9 mouse cellular contexts compared by ENCODE assay signal in genomic region chr8:87199461-87200131, GRCm38 (mm10).
A peak's percentile ranks its signal among the peaks of the same experiment; 100 is the strongest.
DNase-seq lines count a peak whose midpoint lies in the region; ATAC-seq lines count a peak whose summit lies in the region.
"Had no signal": no experiment of that assay in that cellular context is flagged by ENCODE, and none has a peak within 500 bp of the region (broad histone marks: within the 10 kb centered on the region; RNA-seq: fewer than 3 reads in every experiment).

No protein-coding gene starts in this region.

- H3K9me3 ChIP-seq in heart, embryonic 14.5 days (ENCODE audit: control insufficient read depth, low read length) = no peaks in the 10 kb centered on the region
- H3K9me3 ChIP-seq in midbrain, embryonic 12.5 days = no peaks in the 10 kb centered on the region

- no peaks in the 10 kb centered on the region for H3K27me3 ChIP-seq in heart, embryonic 14.5 days (ENCODE audit: control insufficient read depth, insufficient read depth, low read length)
- H3K27me3 ChIP-seq in midbrain, embryonic 12.5 days = peaks cover 7% of the 10 kb centered on the region; the same call in 1 of the 2 replicates

- H3K4me1 ChIP-seq in heart, embryonic 14.5 days (ENCODE audit: control insufficient read depth in 2 of 2, insufficient read depth in 2 of 2, low read length in 2 of 2) = peaks cover 10 to 15% of the 10 kb centered on the region in 2 experiments
- H3K4me1 ChIP-seq in midbrain, embryonic 12.5 days = peaks cover 26% of the 10 kb centered on the region

- 0 out of 2 replicates have a peak overlapping the region, but pooled peaks have one; percentile 8 for H3K4me2 ChIP-seq in heart, embryonic 14.5 days (ENCODE audit: low read length)
- peak overlapping the region; percentile 36 for H3K4me2 ChIP-seq in midbrain, embryonic 12.5 days (replicated peaks)

- no peak for DNase-seq in heart, postnatal 36 days
- peak; percentile 89 for DNase-seq in embryo, embryonic 10 days (ENCODE audit: low spot score)
- peak; percentile 57 for DNase-seq in forelimb bud, embryonic 11.5 days (ENCODE audit: low read depth, low spot score)
- no peak for DNase-seq in ovary, postnatal 36 days (ENCODE audit: low spot score)
- no peak for DNase-seq in spleen, adult 12 weeks (ENCODE audit: low spot score)
- no peak for DNase-seq in gastrocnemius, postnatal 10 days
- DNase-seq: gastrocnemius, postnatal 14 days had no signal

- no peaks in the 10 kb centered on the region for H3K36me3 ChIP-seq in heart, embryonic 14.5 days (ENCODE audit: control insufficient read depth, insufficient read depth, low read length)
- H3K36me3 ChIP-seq in midbrain, embryonic 12.5 days = no peaks in the 10 kb centered on the region

- intact Hi-C loops in heart, postnatal 36 days (cut with DNase I) = no loop called here

- WGBS in heart, embryonic 14.5 days = 5% methylated on average over 8 of the region's 8 CpGs
- WGBS in midbrain, embryonic 12.5 days = 2% methylated on average over 8 of the region's 8 CpGs

- H3K4me3 ChIP-seq in heart, embryonic 14.5 days (ENCODE audit: control insufficient read depth in 1 of 2, insufficient read depth in 1 of 2, low read depth in 1 of 2, low read length in 2 of 2) = no peak overlapping the region
- no peak overlapping the region for H3K4me3 ChIP-seq in midbrain, embryonic 12.5 days

- H3K9ac ChIP-seq in heart, embryonic 14.5 days (ENCODE audit: low read length) = no peak overlapping the region
- H3K9ac ChIP-seq in midbrain, embryonic 12.5 days (replicated peaks) = 0 out of 2 replicates have a peak overlapping the region, but pooled peaks have one; percentile 39

- ATAC-seq in heart, embryonic 14.5 days (ENCODE audit: insufficient number of reproducible peaks, insufficient read depth, low FRiP score, low read depth) = peak; percentile 38; the same call in 1 of the 2 replicates
- ATAC-seq in midbrain, embryonic 12.5 days (ENCODE audit: low FRiP score, low read depth) = peak; percentile 85

- H3K27ac ChIP-seq in heart, embryonic 14.5 days (replicated peaks in 1 of 2; ENCODE audit: control insufficient read depth in 1 of 2, insufficient read depth in 1 of 2, low read depth in 2 of 2, low read length in 2 of 2) = no peak overlapping the region
- H3K27ac ChIP-seq in midbrain, embryonic 12.5 days (replicated peaks) = peak overlapping the region; percentile 74

Comparison
In these comparisons a context has a peak if more than half of its experiments do, and no peak if none do; other contexts are left out.
1. DNase-seq: peak in embryo, embryonic 10 days (single experiment) and forelimb bud, embryonic 11.5 days (single experiment); none in heart, postnatal 36 days (0 of 2), ovary, postnatal 36 days (single experiment), spleen, adult 12 weeks (single experiment) and gastrocnemius, postnatal 10 days (single experiment).